Mouse (Mus musculus) MEL-GATA-1-ER (cell line): ENCODE measurements around the gene Slc5a11.
A peak's percentile ranks its signal among the peaks of the same experiment; 100 is the strongest.

Experiments
- DNase-seq: peaks from one replicate; pipeline ENCODE4 v3.0.0-alpha.2; 2012; ENCODE audit warnings: low read depth; ENCODE audit errors: extremely low read depth

Slc5a11 gene

DNA sequence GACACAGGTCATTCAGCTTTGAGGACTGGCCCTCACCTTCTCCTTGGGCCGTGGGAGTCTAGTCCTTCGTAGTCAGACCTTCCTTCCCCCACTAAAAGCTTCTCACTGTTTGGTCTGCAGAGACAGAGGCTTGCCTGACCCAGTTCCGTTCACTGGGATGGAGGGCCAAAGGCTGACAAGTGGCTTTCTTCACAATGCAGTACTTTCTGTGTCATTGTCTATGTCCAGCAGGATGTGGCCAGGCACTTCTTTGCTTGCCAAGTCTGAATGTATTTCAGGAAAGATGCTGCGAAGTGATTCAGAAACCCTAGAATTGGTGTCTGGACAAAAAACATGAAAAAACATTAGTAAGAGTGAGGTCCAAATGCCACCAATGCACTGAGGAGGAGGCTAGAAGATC lies 65.2 kb downstream of the Slc5a11 start:
- no peak for DNase-seq

DNA sequence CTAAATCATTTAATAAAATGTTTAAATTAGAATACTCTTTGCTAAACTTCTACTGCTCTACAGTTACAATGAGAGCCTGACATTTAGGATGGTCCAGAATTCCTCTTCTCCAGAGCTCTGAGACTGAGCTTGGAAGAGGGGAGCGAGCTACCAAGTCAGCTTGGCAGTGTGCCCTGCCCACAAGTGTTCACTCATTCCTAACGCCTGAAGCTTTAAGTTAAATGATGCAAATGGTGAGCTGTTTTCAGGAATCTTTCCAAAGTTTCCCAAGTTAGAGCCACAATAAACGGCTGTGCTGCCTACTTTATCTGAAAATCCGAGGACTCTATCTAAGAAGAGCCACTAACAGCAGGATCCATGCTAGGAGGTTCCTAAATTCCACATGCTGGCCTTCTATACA lies 69.2 kb downstream of the Slc5a11 start:
- DNase-seq, result no peak

DNA sequence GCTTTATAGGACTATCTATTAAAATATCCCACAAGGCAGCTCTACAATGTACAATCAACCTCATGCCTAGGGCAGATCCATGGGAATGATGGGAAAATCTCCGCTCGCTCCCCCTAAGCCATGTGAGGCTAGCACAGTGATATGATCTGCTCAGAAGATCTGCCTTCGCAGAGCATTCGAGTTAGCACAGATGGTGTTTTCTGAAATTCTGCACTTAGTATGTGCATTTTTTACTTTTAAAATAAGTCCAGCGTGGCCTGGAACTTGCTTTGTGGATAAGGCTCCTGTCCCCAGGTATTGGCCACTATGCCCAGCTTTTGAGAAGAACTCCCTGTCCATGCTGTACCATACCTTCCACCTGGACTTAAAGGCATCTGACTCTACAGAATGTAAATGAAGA lies 71.3 kb downstream of the Slc5a11 start:
- DNase-seq, result no peak

DNA sequence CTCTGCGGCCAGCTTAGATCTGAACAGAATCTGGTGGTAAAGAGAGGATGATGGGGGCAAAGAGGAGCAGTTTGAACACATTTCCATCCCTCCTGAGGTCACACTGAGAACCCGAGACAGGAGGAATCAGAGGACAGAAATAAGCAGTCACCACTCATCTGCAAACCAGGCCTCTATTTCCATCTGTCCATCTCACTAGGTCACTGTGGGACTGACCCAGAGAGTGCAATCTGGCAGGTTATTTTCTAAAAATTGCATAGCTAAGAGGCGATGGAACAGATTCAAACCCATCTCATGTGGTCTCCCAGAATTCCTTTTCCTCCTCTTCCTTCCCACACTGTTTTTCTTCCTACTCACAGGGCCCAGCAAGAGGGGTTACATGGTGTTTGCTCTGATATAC lies 73.3 kb downstream of the Slc5a11 start:
- DNase-seq, result no peak

DNA sequence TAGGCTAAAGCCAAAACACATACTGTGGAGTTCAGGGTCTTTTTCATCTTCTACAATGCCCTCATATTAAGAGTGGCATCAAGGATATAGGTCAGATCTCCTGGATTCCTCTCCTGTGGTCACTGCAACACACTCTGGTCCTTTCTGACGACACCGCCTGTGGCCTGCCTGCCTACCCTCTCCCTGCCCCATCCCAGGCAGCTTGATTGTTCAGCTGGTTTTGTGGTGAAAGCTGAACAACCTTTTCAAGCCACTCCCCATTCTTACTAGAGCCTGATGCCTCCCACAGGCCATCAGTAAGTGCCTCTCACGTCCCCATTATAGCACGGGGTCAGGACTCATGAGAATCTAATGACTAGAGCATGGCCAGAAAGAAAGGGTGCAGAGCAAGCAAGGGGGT lies 74.6 kb downstream of the Slc5a11 start:
- DNase-seq, result no peak

DNA sequence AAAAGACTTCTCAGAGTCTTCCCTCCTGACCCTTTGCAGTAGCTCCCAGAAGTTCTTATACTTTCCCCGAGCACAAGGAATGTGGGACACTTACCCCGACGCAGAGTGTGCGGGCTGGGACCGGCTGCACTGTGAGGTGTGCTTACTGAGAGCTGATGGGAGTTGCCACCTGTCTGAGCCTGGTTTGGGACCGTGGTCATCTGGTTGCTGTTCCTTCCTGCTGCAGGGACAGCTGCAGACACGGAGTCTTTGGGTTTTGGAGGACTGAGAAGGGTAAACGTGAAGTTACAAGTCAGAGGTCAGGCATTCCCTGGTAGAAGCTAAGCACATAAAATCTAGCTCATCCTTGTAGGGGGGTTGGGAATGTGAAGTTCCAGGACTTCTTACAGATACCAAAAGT lies 77.4 kb downstream of the Slc5a11 start:
- DNase-seq, result no peak

DNA sequence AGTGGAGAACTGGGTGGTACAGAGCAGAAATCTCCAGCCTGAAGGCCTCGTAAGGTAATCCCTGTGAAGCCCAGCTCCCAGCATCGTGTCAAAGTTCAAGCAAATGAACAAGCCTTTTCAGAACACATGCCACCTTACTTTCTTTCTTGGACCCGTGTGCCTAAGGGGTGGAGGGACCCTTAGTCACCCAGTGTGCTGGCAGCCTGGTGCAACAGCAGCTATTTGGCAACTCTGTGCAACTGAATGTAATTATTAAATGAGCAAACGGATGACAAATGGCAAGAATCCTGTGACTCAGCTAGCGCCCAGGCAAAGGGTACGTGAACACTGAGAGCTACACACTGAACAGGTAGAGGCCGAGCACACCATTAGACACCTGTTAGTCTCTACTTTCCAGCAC lies 79.3 kb downstream of the Slc5a11 start:
- no peak for DNase-seq

DNA sequence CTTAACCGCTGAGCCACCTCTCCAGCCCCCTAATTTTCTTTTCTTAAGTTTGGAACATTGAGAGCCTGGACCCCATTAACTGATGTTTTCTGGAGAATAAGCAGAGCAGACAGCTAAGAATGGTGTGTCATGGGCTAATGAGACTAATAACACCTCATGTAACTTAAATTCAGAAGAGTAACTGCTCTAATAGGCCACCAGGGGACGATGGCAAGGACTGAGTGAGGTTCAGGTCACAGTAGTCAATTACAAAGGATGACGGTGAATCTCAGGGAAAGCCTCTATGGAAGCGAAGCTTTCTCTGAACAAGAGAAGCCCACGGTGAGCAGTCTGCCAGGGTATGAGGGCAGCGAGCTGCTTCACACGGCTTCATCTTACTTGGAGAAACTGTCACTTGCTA lies 80.8 kb downstream of the Slc5a11 start:
- DNase-seq, result no peak

DNA sequence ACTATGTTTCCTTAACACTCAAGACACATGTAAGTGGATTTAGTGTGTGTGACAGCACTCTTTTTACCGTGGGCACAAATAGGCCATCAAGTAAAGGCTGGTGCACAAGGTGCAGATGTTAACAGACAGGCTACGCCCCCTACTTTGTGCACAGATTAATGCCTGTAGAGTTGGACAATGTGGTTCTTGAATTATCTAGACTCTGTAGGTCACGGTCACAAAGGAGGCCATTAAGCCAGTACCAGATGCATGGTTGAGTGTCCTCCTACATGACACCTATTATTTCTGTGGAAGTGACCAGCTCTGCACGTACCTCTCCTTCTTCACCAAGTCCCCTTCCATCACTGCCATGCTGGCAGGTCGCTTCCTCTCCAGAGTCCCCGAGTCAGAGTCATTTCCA lies 81.5 kb downstream of the Slc5a11 start:
- no peak for DNase-seq

DNA sequence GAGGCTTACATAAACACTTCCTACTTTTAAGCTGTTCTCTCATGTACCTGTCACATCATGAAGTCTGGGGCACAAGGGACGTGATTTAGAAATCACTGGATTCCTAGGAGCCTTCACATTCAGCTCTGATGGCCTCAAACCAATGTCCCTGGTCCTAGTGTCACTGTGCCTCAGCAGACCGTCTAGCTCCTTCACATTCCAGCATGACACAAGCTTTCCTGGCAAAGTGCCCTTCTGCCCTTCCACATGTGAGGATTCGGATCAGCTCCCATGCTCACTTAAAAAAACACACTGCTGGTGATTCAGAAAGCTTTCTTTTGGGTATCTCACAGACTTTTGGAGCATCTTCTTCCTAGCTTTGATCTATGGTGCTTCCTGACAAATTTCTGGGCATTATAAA lies 83.6 kb downstream of the Slc5a11 start:
- no peak for DNase-seq

DNA sequence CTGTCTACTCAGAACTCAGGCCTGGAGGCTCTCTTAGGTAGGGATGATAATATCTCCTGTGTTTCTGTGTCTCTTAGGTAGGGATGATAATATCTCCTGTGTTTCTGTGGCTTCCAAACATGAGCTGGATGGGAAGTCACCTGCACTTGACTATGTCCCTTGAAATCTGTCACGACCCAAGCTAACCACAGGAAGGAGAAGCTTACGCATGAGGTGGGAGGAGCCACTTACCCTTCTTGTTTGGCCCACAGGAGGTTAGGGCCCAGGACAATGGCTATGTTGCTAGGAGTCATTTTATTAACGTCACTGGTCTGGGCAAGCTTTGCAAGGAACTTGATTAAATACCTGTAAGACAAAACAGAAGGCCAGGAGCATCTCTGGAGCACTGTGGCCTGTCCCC lies 85.7 kb downstream of the Slc5a11 start:
- no peak for DNase-seq

DNA sequence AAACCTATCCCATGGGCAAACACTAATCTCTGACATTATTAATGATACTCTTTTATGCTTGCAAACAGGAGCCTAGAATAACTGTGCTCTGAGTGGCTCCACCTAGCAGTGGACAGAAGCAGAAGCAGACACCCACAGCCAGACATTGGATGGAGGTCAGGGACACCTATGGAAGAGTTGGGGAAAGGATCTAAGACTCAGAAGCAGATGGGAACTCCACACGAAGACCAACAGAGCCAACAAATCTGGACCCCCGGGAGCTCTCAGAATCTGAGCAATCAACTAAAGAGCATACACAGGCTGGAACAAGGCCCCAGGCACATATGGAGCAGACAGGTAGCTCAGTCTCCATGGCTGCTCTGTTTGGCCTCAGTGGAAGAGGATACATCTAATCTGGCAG lies 90.8 kb downstream of the Slc5a11 start:
- no peak for DNase-seq

DNA sequence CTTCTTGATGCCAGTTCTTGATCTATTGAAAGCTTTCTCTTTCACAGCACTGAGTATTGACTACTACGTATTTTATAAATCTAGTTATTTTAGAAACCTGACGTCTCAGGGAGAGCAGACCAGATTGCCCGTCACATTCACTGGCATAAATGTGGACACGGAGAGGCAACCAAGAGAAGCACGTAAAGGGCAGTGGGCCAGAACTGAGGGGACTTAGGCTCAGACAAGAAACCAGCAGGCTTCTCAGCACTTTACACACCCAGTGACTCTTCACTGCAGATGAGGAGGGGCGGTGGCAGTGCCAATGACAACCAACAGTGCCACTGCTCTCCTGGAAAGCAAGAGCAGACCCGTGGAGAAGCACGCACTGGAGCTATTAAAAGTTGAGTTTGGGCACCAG lies 92.7 kb downstream of the Slc5a11 start:
- no peak for DNase-seq

DNA sequence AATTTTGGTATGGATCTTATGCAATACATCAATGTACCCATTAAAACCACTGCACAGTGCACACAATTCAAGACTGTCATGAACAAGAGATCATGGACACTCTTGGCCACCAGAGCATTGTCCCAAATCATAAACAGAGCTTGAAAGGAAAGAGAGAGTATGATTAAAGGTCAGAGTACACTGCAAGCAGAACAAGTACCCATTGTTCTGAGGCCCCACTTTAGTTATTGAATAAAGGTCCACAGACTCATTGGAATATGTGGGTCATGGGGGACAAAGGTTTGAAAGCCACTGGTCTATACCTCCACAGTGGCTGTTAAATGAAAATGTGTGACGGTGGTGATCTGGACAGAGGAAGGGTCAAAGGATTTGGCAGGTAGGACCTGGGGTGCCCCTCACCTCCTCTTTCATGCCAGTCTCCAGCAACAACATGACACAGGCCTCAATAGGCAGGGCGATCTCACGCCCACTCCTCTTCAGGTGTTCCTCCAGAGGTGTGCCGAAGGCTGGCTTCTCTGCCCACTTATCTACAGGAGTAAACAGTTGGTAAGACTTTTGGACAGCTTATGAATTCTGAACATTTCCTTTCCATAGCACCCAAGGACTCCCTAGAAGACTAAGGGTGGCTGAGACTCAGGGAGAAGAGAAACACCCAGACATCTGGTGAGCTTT lies 93.4 kb downstream of the Slc5a11 start:
- no peak for DNase-seq

DNA sequence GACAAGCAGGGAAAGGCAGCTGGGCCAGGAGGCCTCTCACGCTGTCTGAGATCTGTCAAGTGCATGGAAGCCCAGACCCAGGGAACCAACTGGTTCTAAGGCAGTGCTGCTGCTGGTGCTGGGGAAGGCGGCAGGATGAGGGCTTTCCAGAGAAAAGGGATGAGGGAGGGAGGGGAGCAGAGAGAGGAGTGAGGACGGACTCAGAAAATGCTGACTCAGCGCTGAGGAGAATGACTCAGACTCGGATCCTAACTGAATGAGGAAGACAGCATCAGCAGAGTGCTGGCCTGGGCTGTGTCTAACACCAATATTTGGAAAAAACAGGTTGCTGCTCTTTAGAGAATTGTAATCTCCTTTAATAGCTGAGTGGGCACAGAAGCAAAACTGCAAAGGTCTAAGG lies 97.3 kb downstream of the Slc5a11 start:
- no peak for DNase-seq

DNA sequence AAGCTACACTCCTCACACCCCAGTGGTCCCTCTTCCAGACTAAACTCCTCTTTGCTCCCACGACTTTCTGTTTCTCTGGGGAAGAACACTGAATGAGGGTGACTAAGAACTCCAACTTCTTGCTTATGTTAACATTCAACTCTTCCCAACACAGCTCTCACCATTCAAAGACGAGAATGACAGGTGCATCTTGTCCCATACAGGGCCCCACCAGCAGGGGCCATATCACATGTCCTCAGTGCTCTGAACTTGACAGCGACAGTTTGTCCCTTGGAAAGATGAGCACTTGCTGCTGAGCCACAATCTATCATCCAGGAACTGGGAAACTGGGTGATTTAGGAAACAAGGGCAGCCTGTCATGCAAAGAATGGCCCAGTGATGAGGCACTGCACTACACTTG lies 98.2 kb downstream of the Slc5a11 start:
- no peak for DNase-seq

DNA sequence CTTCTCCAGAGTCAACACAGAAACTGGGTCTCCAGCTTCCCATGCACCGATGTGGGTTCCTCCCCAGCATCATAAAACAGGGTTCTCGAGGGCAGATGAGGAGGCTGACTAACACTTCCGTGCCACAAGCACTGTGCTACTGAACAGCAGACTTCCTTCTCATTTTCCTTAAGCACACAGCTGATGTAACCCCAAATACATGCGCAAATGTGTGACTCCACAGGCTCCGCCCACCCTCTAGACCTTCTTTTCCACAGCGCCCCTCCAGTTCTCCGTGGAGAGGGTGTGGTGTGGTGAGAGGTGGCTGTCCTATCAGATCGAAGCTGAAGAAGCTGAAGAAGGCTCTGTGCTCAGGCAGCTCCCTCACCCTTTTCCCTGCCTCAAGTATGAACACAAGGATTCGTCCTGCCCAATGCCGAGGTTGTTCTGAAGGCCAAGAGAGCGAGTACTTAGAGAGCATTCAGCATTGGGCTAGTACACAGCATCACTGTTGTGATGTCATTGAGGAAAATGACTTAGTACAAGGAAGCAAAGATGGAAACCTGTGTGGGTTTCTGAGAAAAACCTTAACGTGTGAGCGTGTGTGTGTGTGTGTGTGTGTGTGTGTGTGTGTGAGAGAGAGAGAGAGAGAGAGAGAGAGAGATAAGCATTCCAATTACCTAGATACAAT lies 108.0 kb downstream of the Slc5a11 start:
- DNase-seq, result peak; percentile 11
